Mouse (Mus musculus) G1E-ER4 (cell line): ENCODE data around the gene Vmn1r12. TPM values are rescaled to one million over a fixed set of nuclear protein-coding genes. Genes with fewer than 3 reads are reported as not detected.
"Not testable (repeated sequence)": the region's sequence is repeated elsewhere in the genome, so short reads cannot be mapped to it uniquely, and the experiment has no call there.

ENCODE experiments used
- GATA1 ChIP-seq: IDR thresholded peaks from one replicate; pipeline ENCODE4 v1.8.0; 2012; ENCODE audit warnings: low read length, inconsistent platforms
- polyA plus RNA-seq: library from polyadenylated mRNA; stranded (reverse); fragments of >175 nt; gene quantifications from 2 replicates; pipeline ENCODE4 v1.2.3, GENCODE M21; 2012

The Vmn1r12 gene
- polyA plus RNA-seq: not detected in 2 replicates

- no peak for TF ChIP-seq GATA1
Observed at GRCm38 (mm10) chr6:57156619-57157018, at the start of gene Vmn1r12. Gene Vmn1r12, plus strand, starts transcription at chr6:57156919.

DNA sequence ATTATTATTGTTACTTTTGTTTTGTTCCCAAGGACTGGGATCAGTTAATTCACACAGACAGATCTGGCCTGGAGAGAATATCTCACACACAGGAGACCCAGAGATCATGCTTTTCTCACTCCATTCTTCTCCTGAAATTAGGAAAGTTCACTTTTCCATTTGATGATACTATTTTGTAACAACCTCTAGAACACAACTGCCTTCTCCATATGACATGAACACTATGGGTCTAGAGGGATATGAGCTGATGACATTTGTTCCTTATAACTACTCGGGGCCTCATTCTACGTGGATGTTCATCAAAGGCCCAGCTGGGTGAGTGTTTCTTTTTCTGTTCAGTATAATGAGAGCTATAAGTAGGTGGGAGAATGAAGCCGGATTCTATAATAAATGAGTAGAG, 47.6 kb upstream of the Vmn1r12 start, which contains the start of gene Vmn1r10:
TSS of gene Vmn1r10 (plus strand) at position 301 of the 400 bp plus-strand sequence.
- TF ChIP-seq GATA1: no peak

- TF ChIP-seq GATA1: no peak
Observed at GRCm38 (mm10) chr6:57133155-57133554, 23.6 kb upstream of the Vmn1r12 start, which contains the start of gene Vmn1r11. Gene Vmn1r11, plus strand, starts transcription at chr6:57133455.

- not testable (repeated sequence) for TF ChIP-seq GATA1
Observed at GRCm38 (mm10) chr6:57202990-57203389, 46.3 kb downstream of the Vmn1r12 start, which contains the start of gene Vmn1r13. Gene Vmn1r13, plus strand, starts transcription at chr6:57203290.

Other genes with a start within 250 kb of the Vmn1r12 start
- 97.7 and 126 TPM in 2 replicates for gene Nt5c3, start 233.0 kb upstream of the Vmn1r12 start, polyA plus RNA-seq
- not detected in 2 replicates for gene Vmn1r4, start 232.9 kb upstream of the Vmn1r12 start, polyA plus RNA-seq
- not detected in 2 replicates for gene Vmn1r5, start 186.6 kb upstream of the Vmn1r12 start, polyA plus RNA-seq
- gene Vmn1r6, start 159.7 kb upstream of the Vmn1r12 start, polyA plus RNA-seq: not detected in 2 replicates
- gene Vmn1r7, start 131.6 kb upstream of the Vmn1r12 start, polyA plus RNA-seq: not detected in 2 replicates
- not detected in 2 replicates for gene Vmn1r8, start 124.6 kb upstream of the Vmn1r12 start, polyA plus RNA-seq
- not detected in 2 replicates for gene Vmn1r9, start 90.1 kb upstream of the Vmn1r12 start, polyA plus RNA-seq
- gene Vmn1r10, start 47.5 kb upstream of the Vmn1r12 start, polyA plus RNA-seq: not detected in 2 replicates
- gene Vmn1r11, start 23.5 kb upstream of the Vmn1r12 start, polyA plus RNA-seq: not detected in 2 replicates
- gene Vmn1r13, start 46.4 kb downstream of the Vmn1r12 start, polyA plus RNA-seq: not detected in 2 replicates
- gene Vmn1r14, start 74.8 kb downstream of the Vmn1r12 start, polyA plus RNA-seq: not detected in 2 replicates
- not detected in 2 replicates for gene Vmn1r15, start 101.0 kb downstream of the Vmn1r12 start, polyA plus RNA-seq
- not detected in 2 replicates for gene Vmn1r16, start 172.6 kb downstream of the Vmn1r12 start, polyA plus RNA-seq
- not detected in 2 replicates for gene Vmn1r17, start 206.8 kb downstream of the Vmn1r12 start, polyA plus RNA-seq
- gene Vmn1r18, start 238.9 kb downstream of the Vmn1r12 start, polyA plus RNA-seq: not detected in 2 replicates
- gene Vmn1r19, start 246.9 kb downstream of the Vmn1r12 start, polyA plus RNA-seq: not detected in 2 replicates